Mouse (Mus musculus) liver, embryonic 14.5 days (tissue): Measurements from ENCODE around the gene Wbp11. TPM values are rescaled to one million over a fixed set of nuclear protein-coding genes. Genes with fewer than 3 reads are reported as not detected.
A peak's percentile ranks its signal among the peaks of the same experiment; 100 is the strongest.

ENCODE experiments used
- ATAC-seq: fragments of 200-750 bp; cut with Nextera tagmentation; 2 replicates; pipeline ENCODE4 v1.8.0; 2017; ENCODE audit warnings: moderate number of reproducible peaks, mild to moderate bottlenecking, moderate library complexity; ENCODE audit not compliant: insufficient read depth
- DNase-seq, 3 experiments: peaks; one replicate each; pipeline ENCODE4 v3.0.0-alpha.2; 2012 to 2013; ENCODE audit warnings: low read depth in 3 of 3, low spot score in 3 of 3
- H3K27ac ChIP-seq: fragments of 300-500 bp; sonication (generic); 2 replicates; pipeline ENCODE4 v1.5.1; 2014; ENCODE audit warnings: moderate library complexity, mild to moderate bottlenecking, control low read depth, inconsistent platforms
- H3K27me3 ChIP-seq: fragments of 300-500 bp; sonication (generic); 2 replicates; pipeline ENCODE4 v1.6.1; 2014; ENCODE audit warnings: mild to moderate bottlenecking, low read length, moderate library complexity; ENCODE audit not compliant: control insufficient read depth, insufficient read depth
- H3K36me3 ChIP-seq: fragments of 300-500 bp; sonication (generic); replicated peaks from 2 replicates; pipeline ENCODE4 v1.6.1; 2014; ENCODE audit warnings: low read depth; ENCODE audit not compliant: control insufficient read depth, insufficient read depth
- H3K4me1 ChIP-seq, 2 experiments: fragments of 200-500 bp in 1 of 2; fragments of 300-500 bp in 1 of 2; sonication (generic) in 1 of 2; replicated peaks; 2 replicates each; pipeline ENCODE4 v1.6.1; 2012 to 2014; ENCODE audit warnings: antibody characterized with exemption in 1 of 2, inconsistent platforms in 1 of 2, low read length in 1 of 2; ENCODE audit not compliant: control insufficient read depth in 2 of 2, insufficient read depth in 2 of 2
- H3K4me2 ChIP-seq: fragments of 300-500 bp; sonication (generic); 2 replicates; pipeline ENCODE4 v1.6.1; 2014; ENCODE audit warnings: low read depth, mild to moderate bottlenecking, control low read depth, moderate library complexity
- H3K4me3 ChIP-seq, 2 experiments: fragments of 200-500 bp in 1 of 2; fragments of 300-500 bp in 1 of 2; sonication (generic) in 1 of 2; 2 replicates each; pipeline ENCODE4 v1.5.1; 2012 to 2014; ENCODE audit warnings: low read depth in 2 of 2, low read length in 2 of 2, mild to moderate bottlenecking in 2 of 2, control low read depth in 1 of 2, inconsistent platforms in 1 of 2, moderate library complexity in 1 of 2; ENCODE audit not compliant: insufficient read depth in 1 of 2
- H3K9ac ChIP-seq: fragments of 300-500 bp; sonication (generic); replicated peaks from 2 replicates; pipeline ENCODE4 v1.6.1; 2014; ENCODE audit warnings: mild to moderate bottlenecking, control low read depth, moderate library complexity
- H3K9me3 ChIP-seq: fragments of 300-500 bp; sonication (generic); 2 replicates; pipeline ENCODE4 v1.6.1; 2016; ENCODE audit warnings: low read length, mixed read lengths; ENCODE audit not compliant: control insufficient read depth
- CTCF ChIP-seq: IDR thresholded peaks from 2 replicates; pipeline ENCODE4 v1.5.1; 2016; ENCODE audit warnings: antibody characterized with exemption, low read depth, control low read depth
- EP300 ChIP-seq: IDR thresholded peaks from 2 replicates; pipeline ENCODE4 v1.6.1; 2016; ENCODE audit warnings: antibody characterized with exemption, low read depth
- WGBS: fragments of 180-500 bp; shearing (Covaris S2); extraction: QIAGEN DNeasy Blood & Tissue Kit; methylation state at CpG from one replicate; pipeline ENCODE4 v1.1.7; 2014; ENCODE audit not compliant: insufficient replicate concordance; 5-methylcytosine and 5-hydroxymethylcytosine counted together
- polyA plus RNA-seq, 2 experiments: library from polyadenylated mRNA; depleted of rRNA in 1 of 2; stranded (reverse) in 1 of 2; unstranded in 1 of 2; fragments of >200 nt; fragmentation: Nextera tagmentation in 1 of 2; extraction: Ambion mirVana in 1 of 2; gene quantifications; 2 replicates each; pipeline versions ENCODE4 v1.2.1 to v1.2.3; 2012 to 2014

The Wbp11 gene
- polyA plus RNA-seq, 2 experiments, result 37.6 to 51.3 TPM

GRCm38 (mm10) chr6:136820381-136820780 is 7.7 kb downstream of the Wbp11 start:
- no peaks in the 10 kb centered on the region for H3K4me1 ChIP-seq
- 94% methylated on average over 21 of the region's 21 CpGs for WGBS
- no peak overlapping the region for H3K27ac ChIP-seq
- H3K9me3 ChIP-seq, result no peaks in the 10 kb centered on the region
- no peak overlapping the region for H3K4me3 ChIP-seq
- H3K36me3 ChIP-seq, result peaks cover 94% of the 10 kb centered on the region
- 0 out of 2 replicates have a peak, but pooled peaks have one; percentile 16 for ATAC-seq
- H3K4me2 ChIP-seq, result no peak overlapping the region
- no peaks in the 10 kb centered on the region for H3K27me3 ChIP-seq
- no peak for DNase-seq
- H3K9ac ChIP-seq, result no peak overlapping the region
- TF ChIP-seq EP300, result no peak
- no peak for TF ChIP-seq CTCF

- ATAC-seq, result no peak
- H3K9me3 ChIP-seq, result no peaks in the 10 kb centered on the region
- H3K27ac ChIP-seq, result no peak overlapping the region
- no peak overlapping the region for H3K4me2 ChIP-seq
- no peak overlapping the region for H3K9ac ChIP-seq
- H3K4me3 ChIP-seq, result no peak overlapping the region
- TF ChIP-seq EP300 (no peak), CTCF (no peak)
- DNase-seq, result no peak
- H3K27me3 ChIP-seq, result no peaks in the 10 kb centered on the region
- H3K36me3 ChIP-seq, result peaks cover 95% of the 10 kb centered on the region
- WGBS, result 88% methylated on average over 3 of the region's 3 CpGs
- no peaks in the 10 kb centered on the region for H3K4me1 ChIP-seq
These were observed 10.5 kb downstream of the Wbp11 start for GRCm38 (mm10) chr6:136817549-136817948.

- H3K27ac ChIP-seq, result no peak overlapping the region
- DNase-seq (no peak), ATAC-seq (no peak)
- H3K4me1 ChIP-seq, result no peaks in the 10 kb centered on the region
- H3K9me3 ChIP-seq, result no peaks in the 10 kb centered on the region
- H3K36me3 ChIP-seq, result peaks cover 95% of the 10 kb centered on the region
- no peaks in the 10 kb centered on the region for H3K27me3 ChIP-seq
- WGBS, result 95% methylated on average over 21 of the region's 21 CpGs
- no peak for TF ChIP-seq EP300
- no peak for TF ChIP-seq CTCF
- no peak overlapping the region for H3K9ac ChIP-seq
- H3K4me3 ChIP-seq, result no peak overlapping the region
- no peak overlapping the region for H3K4me2 ChIP-seq
These were observed 11.2 kb downstream of the Wbp11 start for GRCm38 (mm10) chr6:136816826-136817225.

GRCm38 (mm10) chr6:136815381-136815780 is 12.7 kb downstream of the Wbp11 start:
- no peak for DNase-seq
- 82% methylated on average over 7 of the region's 7 CpGs for WGBS
- TF ChIP-seq CTCF, result no peak
- TF ChIP-seq EP300, result no peak

GRCm38 (mm10) chr6:136813117-136813516 is 14.9 kb downstream of the Wbp11 start:
- no peak overlapping the region for H3K4me2 ChIP-seq
- 49% methylated on average over 4 of the region's 4 CpGs for WGBS
- DNase-seq, result no peak
- no peak for ATAC-seq
- peaks cover 61% of the 10 kb centered on the region for H3K36me3 ChIP-seq
- no peaks in the 10 kb centered on the region for H3K27me3 ChIP-seq
- TF ChIP-seq CTCF, result peak; percentile 46
- no peak for TF ChIP-seq EP300
- no peak overlapping the region for H3K27ac ChIP-seq
- peaks cover 10 to 11% of the 10 kb centered on the region in 2 experiments for H3K4me1 ChIP-seq
- no peaks in the 10 kb centered on the region for H3K9me3 ChIP-seq
- no peak overlapping the region for H3K4me3 ChIP-seq
- no peak overlapping the region for H3K9ac ChIP-seq

More at GRCm38 (mm10) chr6:136815381-136815780, 12.7 kb downstream of the Wbp11 start:
- Histone ChIP-seq H3K27ac (no peak overlapping the region), H3K27me3 (no peaks in the 10 kb centered on the region), H3K4me2 (no peak overlapping the region), H3K36me3 (peaks cover 82% of the 10 kb centered on the region), H3K9ac (no peak overlapping the region), H3K4me3 (no peak overlapping the region), H3K4me1 (peaks cover 1 to 2% of the 10 kb centered on the region in 2 experiments), H3K9me3 (no peaks in the 10 kb centered on the region)
- no peak for ATAC-seq
